Mouse (Mus musculus) heart, postnatal 14 days (tissue): Measurements from ENCODE around the gene Dph2. TPM values are rescaled to one million over a fixed set of nuclear protein-coding genes. Genes with fewer than 3 reads are reported as not detected.

ENCODE experiments used
- DNase-seq, 2 experiments: peaks; one replicate each; pipeline ENCODE4 v3.0.0; 2021 to 2022
- intact Hi-C: fragments of 180-260 bp; cut with DNase I; formaldehyde crosslinking; loops from one replicate; pipeline ENCODE4 v1.15.1; 2025
- long read RNA-seq, 2 experiments: library from polyadenylated mRNA; stranded (forward); transcript quantifications; one replicate each; pipeline ENCODE4 v2.0.0; 2021
- total RNA-seq, 2 experiments: library from RNA; stranded (reverse); gene quantifications; 2 replicates each; pipeline ENCODE4 v1.2.3; 2021

The Dph2 gene
- 1 to 10 TPM; 2.7 to 2.9 TPM for total RNA-seq
- long read RNA-seq, experiment 1, partial matches to known transcripts: 0 of 2 reads
- long read RNA-seq, experiment 1, other reads (novel, unspliced or antisense): 0 of 2 reads
- long read RNA-seq, experiment 2, transcript Dph2-201 (6 exons, 2,555 nt): major isoform, 6 of 8 reads
- long read RNA-seq, experiment 2, partial matches to known transcripts: 1 of 8 reads
- long read RNA-seq, experiment 2, other reads (novel, unspliced or antisense): 1 of 8 reads

- intact Hi-C loops: loop anchor here (2.0 kb wide), 1 partner anchor 23 kb away; the partner anchor contains the start of gene Ipo13
- DNase-seq: peak; percentile 75 to 80
Measured at GRCm38 (mm10) chr4:117891738-117892161, at the start of gene Dph2. Gene Dph2, minus strand, starts transcription at chr4:117892032.

- intact Hi-C loops: no loop called here
- no peak for DNase-seq
Measured at GRCm38 (mm10) chr4:117936964-117937363, 45.1 kb upstream of the Dph2 start.

- intact Hi-C loops: no loop called here
- DNase-seq: no peak
Measured at GRCm38 (mm10) chr4:117934081-117934480, 42.2 kb upstream of the Dph2 start.

GRCm38 (mm10) chr4:117933248-117933647, 41.4 kb upstream of the Dph2 start:
- intact Hi-C loops: no loop called here
- no peak for DNase-seq

GRCm38 (mm10) chr4:117929391-117929881, 37.6 kb upstream of the Dph2 start, which contains the start of gene Artn:
Gene Artn, minus strand, starts transcription at chr4:117929763.
- peak; percentile 24 to 27 for DNase-seq
- intact Hi-C loops: loop anchor here (5.0 kb wide), 2 partner anchors 102 to 133 kb away; no protein-coding TSS in a partner anchor

GRCm38 (mm10) chr4:117928699-117929241, 36.9 kb upstream of the Dph2 start:
- DNase-seq: peak; percentile 43 to 63

GRCm38 (mm10) chr4:117928234-117928633, 36.4 kb upstream of the Dph2 start:
- intact Hi-C loops: loop anchor here (1.0 to 5.0 kb wide), 3 partner anchors 101 to 155 kb away; no protein-coding TSS in a partner anchor
- DNase-seq: peak; percentile 30 to 39

More at GRCm38 (mm10) chr4:117928699-117929241, 36.9 kb upstream of the Dph2 start:
- intact Hi-C loops: loop anchor here (1.0 to 5.0 kb wide), 3 partner anchors 101 to 155 kb away; no protein-coding TSS in a partner anchor

GRCm38 (mm10) chr4:117926545-117927482, 35.0 kb upstream of the Dph2 start:
- DNase-seq: peak; percentile 51 to 54
- intact Hi-C loops: loop anchor here (5.0 kb wide), 2 partner anchors 100 to 135 kb away; no protein-coding TSS in a partner anchor

- DNase-seq: no peak
- intact Hi-C loops: loop anchor here (5.0 kb wide), 2 partner anchors 98 to 137 kb away; no protein-coding TSS in a partner anchor
Measured at GRCm38 (mm10) chr4:117924916-117925315, 33.1 kb upstream of the Dph2 start.

GRCm38 (mm10) chr4:117923450-117923849, 31.6 kb upstream of the Dph2 start:
- intact Hi-C loops: no loop called here
- DNase-seq: no peak

- intact Hi-C loops: no loop called here
Measured at GRCm38 (mm10) chr4:117921358-117921757, 29.5 kb upstream of the Dph2 start.

GRCm38 (mm10) chr4:117918762-117919161, 26.9 kb upstream of the Dph2 start:
- intact Hi-C loops: no loop called here
- DNase-seq: no peak

More at GRCm38 (mm10) chr4:117921358-117921757, 29.5 kb upstream of the Dph2 start:
- DNase-seq: no peak

- intact Hi-C loops: no loop called here
- peak in 1 of 2 experiments; percentile 44 for DNase-seq
Measured at GRCm38 (mm10) chr4:117918261-117918660, 26.4 kb upstream of the Dph2 start.

GRCm38 (mm10) chr4:117917847-117918246, 26.0 kb upstream of the Dph2 start:
- DNase-seq: no peak
- intact Hi-C loops: no loop called here

GRCm38 (mm10) chr4:117917402-117917801, 25.6 kb upstream of the Dph2 start:
- intact Hi-C loops: no loop called here

GRCm38 (mm10) chr4:117916386-117916785, 24.6 kb upstream of the Dph2 start:
- intact Hi-C loops: no loop called here
- no peak for DNase-seq

More at GRCm38 (mm10) chr4:117917402-117917801, 25.6 kb upstream of the Dph2 start:
- no peak for DNase-seq

GRCm38 (mm10) chr4:117915489-117916105, 23.8 kb upstream of the Dph2 start:
- intact Hi-C loops: loop anchor here (2.0 kb wide), 1 partner anchor 23 kb away; the partner anchor contains the start of gene Dph2
- DNase-seq: no peak

- DNase-seq: peak; percentile 92 to 94
- intact Hi-C loops: loop anchor here (2.0 kb wide), 1 partner anchor 22 kb away; the partner anchor contains the start of gene Dph2
Measured at GRCm38 (mm10) chr4:117914591-117915442, 23.0 kb upstream of the Dph2 start, which contains the start of gene Ipo13. Gene Ipo13, minus strand, starts transcription at chr4:117914999.
